Mouse (Mus musculus) heart, adult 2 months (tissue): ENCODE data around the gene Ly6g6c.

Experiments used
- CTCF ChIP-seq: fragments of 200-600 bp; IDR thresholded peaks from 2 replicates; pipeline ENCODE4 v1.8.1; 2022; ENCODE audit warnings: antibody characterized with exemption, mild to moderate bottlenecking, moderate library complexity
- POLR2A ChIP-seq: fragments of 200-500 bp; IDR thresholded peaks from 2 replicates; pipeline ENCODE4 v1.6.1; 2011; ENCODE audit warnings: mild to moderate bottlenecking, low read depth, low read length, control low read depth; ENCODE audit not compliant: insufficient read depth

DNA sequence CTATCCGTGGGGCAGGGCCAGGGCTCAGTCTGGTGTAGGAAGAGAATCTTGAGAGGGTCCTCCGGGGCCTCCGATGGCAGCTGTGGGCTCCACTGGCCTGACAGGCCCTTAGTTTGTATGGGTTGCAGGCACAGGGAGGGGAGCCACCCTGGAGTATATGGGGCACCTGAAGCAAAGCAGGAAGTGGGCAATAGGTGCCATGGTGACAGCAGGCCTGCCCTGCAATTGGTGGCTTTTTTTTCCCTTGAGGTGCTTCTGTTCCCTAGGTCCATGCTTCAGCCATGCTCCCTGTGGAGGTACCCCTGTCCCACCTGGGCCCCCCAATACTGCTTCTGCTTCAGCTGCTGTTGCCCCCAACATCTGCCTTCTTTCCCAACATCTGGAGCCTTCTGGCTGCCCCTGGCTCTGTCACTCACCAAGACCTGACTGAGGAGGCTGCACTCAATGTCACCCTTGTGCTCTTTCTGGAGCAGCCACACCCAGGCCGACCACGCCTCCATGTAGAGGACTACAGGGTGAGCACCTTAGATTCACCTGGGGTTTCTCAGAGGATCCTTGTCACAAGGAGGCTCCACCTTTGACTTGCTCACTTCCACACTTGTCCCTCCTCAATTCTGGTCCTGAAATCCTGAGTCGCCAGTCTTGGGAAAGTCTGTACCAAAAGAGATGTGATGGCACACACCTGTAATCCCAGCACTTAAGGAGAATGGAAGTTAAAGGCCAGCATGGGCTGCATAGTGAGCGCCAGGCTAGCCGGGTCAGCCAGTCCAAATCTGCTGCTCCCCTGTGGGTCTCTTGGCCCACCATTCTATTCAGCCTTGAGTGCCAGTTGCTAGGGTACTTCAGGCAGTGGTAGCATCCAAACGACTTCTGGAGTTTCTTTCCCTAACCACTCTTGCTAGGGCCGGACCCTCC, 48.1 kb upstream of the Ly6g6c start:
- no peak for TF ChIP-seq CTCF
- no peak for TF ChIP-seq POLR2A
